Mouse (Mus musculus) intestine, embryonic 14.5 days (tissue): Measurements from ENCODE around the gene Krt28. TPM values are rescaled to one million over a fixed set of nuclear protein-coding genes. Genes with fewer than 3 reads are reported as not detected.

Experiments used
- ATAC-seq: fragments of 200-750 bp; cut with Nextera tagmentation; replicated peaks from 2 replicates; pipeline ENCODE4 v1.8.0; 2017; ENCODE audit warnings: low read depth, moderate number of reproducible peaks, moderate TSS enrichment, moderate library complexity; ENCODE audit not compliant: low FRiP score, low TSS enrichment
- DNase-seq: peaks from one replicate; pipeline ENCODE4 v3.0.0-alpha.2; 2018; ENCODE audit warnings: low spot score
- H3K27ac ChIP-seq: fragments of 300-500 bp; sonication (generic); 2 replicates; pipeline ENCODE4 v1.5.1; 2014; ENCODE audit warnings: low read depth, mild to moderate bottlenecking, control low read depth
- H3K27me3 ChIP-seq: fragments of 300-500 bp; sonication (generic); replicated peaks from 2 replicates; pipeline ENCODE4 v1.6.1; 2014; ENCODE audit warnings: low read length, control low read depth; ENCODE audit not compliant: control insufficient read depth, insufficient read depth
- H3K36me3 ChIP-seq: fragments of 300-500 bp; sonication (generic); 2 replicates; pipeline ENCODE4 v1.6.1; 2014; ENCODE audit warnings: low read length, control low read depth; ENCODE audit not compliant: control insufficient read depth, insufficient read depth
- H3K4me1 ChIP-seq: fragments of 300-500 bp; sonication (generic); replicated peaks from 2 replicates; pipeline ENCODE4 v1.6.1; 2014; ENCODE audit warnings: low read length, control low read depth, mixed read lengths; ENCODE audit not compliant: control insufficient read depth, insufficient read depth
- H3K4me2 ChIP-seq: fragments of 300-500 bp; sonication (generic); 2 replicates; pipeline ENCODE4 v1.6.1; 2014; ENCODE audit warnings: low read length
- H3K4me3 ChIP-seq: fragments of 300-500 bp; sonication (generic); 2 replicates; pipeline ENCODE4 v1.5.1; 2014; ENCODE audit warnings: low read depth, low read length, control low read depth, mixed read lengths
- H3K9ac ChIP-seq: fragments of 300-500 bp; sonication (generic); 2 replicates; pipeline ENCODE4 v1.6.1; 2014; ENCODE audit warnings: mild to moderate bottlenecking, low read length
- H3K9me3 ChIP-seq: fragments of 300-500 bp; sonication (generic); 2 replicates; pipeline ENCODE4 v1.6.1; 2016; ENCODE audit warnings: low read length, control low read depth; ENCODE audit not compliant: control insufficient read depth
- WGBS: fragments of 180-500 bp; shearing (Covaris S2); extraction: QIAGEN DNeasy Blood & Tissue Kit; methylation state at CpG from one replicate; pipeline ENCODE4 v1.1.7; 2014; 5-methylcytosine and 5-hydroxymethylcytosine counted together
- polyA plus RNA-seq: library from polyadenylated mRNA; unstranded; fragments of >200 nt; fragmentation: Nextera tagmentation; extraction: Ambion mirVana; gene quantifications from 2 replicates; pipeline ENCODE4 v1.2.1, GENCODE M21; 2014

The Krt28 gene
- polyA plus RNA-seq, 1 experiment from 2014 or later: not detected

GRCm38 (mm10) chr11:99339299-99339847, 35.3 kb downstream of the Krt28 start:
- H3K4me3 ChIP-seq: no peak overlapping the region
- no peak overlapping the region for H3K27ac ChIP-seq
- DNase-seq (no peak), ATAC-seq (no peak)
- H3K27me3 ChIP-seq: no peaks in the 10 kb centered on the region
- no peak overlapping the region for H3K9ac ChIP-seq
- WGBS: 81% methylated on average over 11 of the region's 11 CpGs
- H3K9me3 ChIP-seq: no peaks in the 10 kb centered on the region
- no peaks in the 10 kb centered on the region for H3K4me1 ChIP-seq
- no peaks in the 10 kb centered on the region for H3K36me3 ChIP-seq
- H3K4me2 ChIP-seq: no peak overlapping the region

- H3K9ac ChIP-seq: no peak within 1 kb of the TSS
- H3K27me3 ChIP-seq: no peaks in the 10 kb centered on the region
- ATAC-seq (no peak), DNase-seq (no peak)
- H3K4me1 ChIP-seq: no peaks in the 10 kb centered on the region
- no peak within 1 kb of the TSS for H3K4me3 ChIP-seq
- no peaks in the 10 kb centered on the region for H3K36me3 ChIP-seq
- no peak within 1 kb of the TSS for H3K27ac ChIP-seq
- H3K4me2 ChIP-seq: no peak within 1 kb of the TSS
- no peaks in the 10 kb centered on the region for H3K9me3 ChIP-seq
- WGBS: 94% methylated on average over 11 of the region's 11 CpGs
Observed at GRCm38 (mm10) chr11:99337866-99338265, 36.8 kb downstream of the Krt28 start, which contains the start of gene Krt26. Gene Krt26 (minus strand): TSS chr11:99337966.

GRCm38 (mm10) chr11:99333426-99333825, 41.3 kb downstream of the Krt28 start:
- Histone ChIP-seq H3K27ac (no peak overlapping the region), H3K4me2 (no peak overlapping the region), H3K9ac (no peak overlapping the region), H3K9me3 (no peaks in the 10 kb centered on the region), H3K4me3 (no peak overlapping the region), H3K27me3 (no peaks in the 10 kb centered on the region), H3K36me3 (no peaks in the 10 kb centered on the region), H3K4me1 (no peaks in the 10 kb centered on the region)
- ATAC-seq (no peak), DNase-seq (no peak)
- WGBS: 52% methylated on average over 13 of the region's 13 CpGs

- H3K4me2 ChIP-seq: no peak overlapping the region
- 41% methylated on average over 2 of the region's 2 CpGs for WGBS
- H3K4me3 ChIP-seq: no peak overlapping the region
- no peak overlapping the region for H3K27ac ChIP-seq
- H3K4me1 ChIP-seq: no peaks in the 10 kb centered on the region
- no peak for ATAC-seq
- no peaks in the 10 kb centered on the region for H3K36me3 ChIP-seq
- no peak for DNase-seq
- H3K9me3 ChIP-seq: no peaks in the 10 kb centered on the region
- no peak overlapping the region for H3K9ac ChIP-seq
- H3K27me3 ChIP-seq: no peaks in the 10 kb centered on the region
Observed at GRCm38 (mm10) chr11:99329655-99330054, 45.0 kb downstream of the Krt28 start.

GRCm38 (mm10) chr11:99322851-99323250, 51.9 kb downstream of the Krt28 start, which contains the start of gene Krt25:
Gene Krt25 (minus strand): TSS chr11:99322951.
- 90% methylated on average over 11 of the region's 11 CpGs for WGBS
- Histone ChIP-seq H3K36me3 (no peaks in the 10 kb centered on the region), H3K4me1 (no peaks in the 10 kb centered on the region; the same call in 1 of the 2 replicates), H3K4me3 (no peak within 1 kb of the TSS), H3K9me3 (no peaks in the 10 kb centered on the region), H3K27me3 (no peaks in the 10 kb centered on the region), H3K27ac (no peak within 1 kb of the TSS), H3K9ac (no peak within 1 kb of the TSS), H3K4me2 (no peak within 1 kb of the TSS)
- DNase-seq: no peak
- no peak for ATAC-seq

GRCm38 (mm10) chr11:99321094-99321493, 53.6 kb downstream of the Krt28 start:
- no peak overlapping the region for H3K9ac ChIP-seq
- no peak overlapping the region for H3K27ac ChIP-seq
- H3K27me3 ChIP-seq: no peaks in the 10 kb centered on the region
- WGBS: 90% methylated on average over 14 of the region's 14 CpGs
- DNase-seq (no peak), ATAC-seq (no peak)
- H3K4me1 ChIP-seq: peaks cover 6% of the 10 kb centered on the region; the same call in 1 of the 2 replicates
- no peaks in the 10 kb centered on the region for H3K36me3 ChIP-seq
- no peak overlapping the region for H3K4me3 ChIP-seq
- no peaks in the 10 kb centered on the region for H3K9me3 ChIP-seq
- no peak overlapping the region for H3K4me2 ChIP-seq

- H3K27me3 ChIP-seq: no peaks in the 10 kb centered on the region
- no peak for ATAC-seq
- no peak for DNase-seq
- peaks cover 6% of the 10 kb centered on the region; the same call in 1 of the 2 replicates for H3K4me1 ChIP-seq
- no peak overlapping the region for H3K4me2 ChIP-seq
- H3K36me3 ChIP-seq: no peaks in the 10 kb centered on the region
- H3K27ac ChIP-seq: no peak overlapping the region
- H3K9me3 ChIP-seq: no peaks in the 10 kb centered on the region
- no peak overlapping the region for H3K9ac ChIP-seq
- 37% methylated on average over 9 of the region's 9 CpGs for WGBS
- no peak overlapping the region for H3K4me3 ChIP-seq
Observed at GRCm38 (mm10) chr11:99319127-99319526, 55.6 kb downstream of the Krt28 start.

- no peak overlapping the region for H3K4me3 ChIP-seq
- peaks cover 13% of the 10 kb centered on the region; the same call in 1 of the 2 replicates for H3K4me1 ChIP-seq
- H3K27me3 ChIP-seq: no peaks in the 10 kb centered on the region
- WGBS: 43% methylated on average over 8 of the region's 8 CpGs
- H3K4me2 ChIP-seq: no peak overlapping the region
- H3K9ac ChIP-seq: no peak overlapping the region
- no peak overlapping the region; the same call in 1 of the 2 replicates for H3K27ac ChIP-seq
- H3K9me3 ChIP-seq: no peaks in the 10 kb centered on the region
- ATAC-seq (no peak), DNase-seq (no peak)
- no peaks in the 10 kb centered on the region for H3K36me3 ChIP-seq
Observed at GRCm38 (mm10) chr11:99316543-99316942, 58.2 kb downstream of the Krt28 start.
